Mouse (Mus musculus) hindbrain, embryonic 14.5 days (tissue): ENCODE measurements around the gene Ccl11. TPM values are rescaled to one million over a fixed set of nuclear protein-coding genes. Genes with fewer than 3 reads are reported as not detected.

Source experiments
- ATAC-seq: fragments of 200-750 bp; cut with Nextera tagmentation; 2 replicates; pipeline ENCODE4 v1.8.0; 2017; ENCODE audit warnings: moderate number of reproducible peaks, mild to moderate bottlenecking, moderate TSS enrichment, moderate library complexity; ENCODE audit not compliant: low FRiP score
- DNase-seq: peaks from one replicate; pipeline ENCODE4 v3.0.0-alpha.2; 2015; ENCODE audit warnings: low spot score
- H3K27ac ChIP-seq: fragments of 300-500 bp; sonication (generic); 2 replicates; pipeline ENCODE4 v1.5.1; 2014; ENCODE audit warnings: mild to moderate bottlenecking, moderate library complexity
- H3K27me3 ChIP-seq: fragments of 300-500 bp; sonication (generic); 2 replicates; pipeline ENCODE4 v1.6.1; 2014; ENCODE audit warnings: mild to moderate bottlenecking, low read length, mixed read lengths; ENCODE audit not compliant: control insufficient read depth, insufficient read depth
- H3K36me3 ChIP-seq: fragments of 300-500 bp; sonication (generic); replicated peaks from 2 replicates; pipeline ENCODE4 v1.6.1; 2014; ENCODE audit not compliant: control insufficient read depth, insufficient read depth
- H3K4me1 ChIP-seq: fragments of 300-500 bp; sonication (generic); replicated peaks from 2 replicates; pipeline ENCODE4 v1.6.1; 2014; ENCODE audit warnings: antibody characterized with exemption, low read length, mixed read lengths; ENCODE audit not compliant: control insufficient read depth, insufficient read depth
- H3K4me2 ChIP-seq: fragments of 300-500 bp; sonication (generic); replicated peaks from 2 replicates; pipeline ENCODE4 v1.6.1; 2014; ENCODE audit warnings: mild to moderate bottlenecking, moderate library complexity
- H3K4me3 ChIP-seq: fragments of 300-500 bp; sonication (generic); replicated peaks from 2 replicates; pipeline ENCODE4 v1.5.1; 2014; ENCODE audit warnings: mild to moderate bottlenecking, low read length
- H3K9ac ChIP-seq: fragments of 300-500 bp; sonication (generic); 2 replicates; pipeline ENCODE4 v1.6.1; 2014
- H3K9me3 ChIP-seq: fragments of 300-500 bp; sonication (generic); 2 replicates; pipeline ENCODE4 v1.6.1; 2016; ENCODE audit warnings: low read length; ENCODE audit not compliant: control insufficient read depth
- WGBS: fragments of 180-500 bp; shearing (Covaris S2); extraction: QIAGEN DNeasy Blood & Tissue Kit; methylation state at CpG from one replicate; pipeline ENCODE4 v1.1.7; 2014; 5-methylcytosine and 5-hydroxymethylcytosine counted together
- polyA plus RNA-seq: library from polyadenylated mRNA; unstranded; fragments of >200 nt; fragmentation: Nextera tagmentation; extraction: Ambion mirVana; gene quantifications from 2 replicates; pipeline ENCODE4 v1.2.1, GENCODE M21; 2014

Ccl11 gene
- polyA plus RNA-seq, 1 experiment from 2014 or later, result 0.19 TPM

DNA sequence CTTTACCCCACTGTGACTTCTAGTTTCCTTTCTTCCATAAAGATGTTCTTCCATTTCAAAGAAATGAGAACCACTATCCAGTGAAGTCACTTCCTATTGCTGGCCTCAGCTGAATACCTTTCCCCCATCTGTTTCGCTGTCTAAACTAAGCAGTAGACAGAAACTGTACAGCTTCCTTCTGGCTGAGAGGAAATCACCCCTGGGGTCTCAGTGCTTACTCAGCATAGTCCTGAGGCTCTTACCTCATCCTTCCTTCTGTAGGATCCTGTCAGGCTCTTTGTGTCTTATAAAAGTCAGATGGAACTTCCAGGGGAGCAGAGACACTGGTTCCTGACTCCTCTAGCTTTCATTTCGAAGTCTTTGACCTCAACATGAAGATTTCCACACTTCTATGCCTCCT lies 43.9 kb downstream of the Ccl11 start, which contains the start of gene Ccl12:
TSS of gene Ccl12 (plus strand) at position 317 of the 400 bp plus-strand sequence.
- no peaks in the 10 kb centered on the region for H3K36me3 ChIP-seq
- ATAC-seq (no peak), DNase-seq (no peak)
- no peaks in the 10 kb centered on the region for H3K27me3 ChIP-seq
- no peak within 1 kb of the TSS for H3K4me3 ChIP-seq
- WGBS, result 64% methylated on average over 2 of the region's 2 CpGs
- H3K27ac ChIP-seq, result no peak within 1 kb of the TSS
- H3K9ac ChIP-seq, result no peak within 1 kb of the TSS
- no peak within 1 kb of the TSS for H3K4me2 ChIP-seq
- no peaks in the 10 kb centered on the region for H3K9me3 ChIP-seq
- no peaks in the 10 kb centered on the region for H3K4me1 ChIP-seq

DNA sequence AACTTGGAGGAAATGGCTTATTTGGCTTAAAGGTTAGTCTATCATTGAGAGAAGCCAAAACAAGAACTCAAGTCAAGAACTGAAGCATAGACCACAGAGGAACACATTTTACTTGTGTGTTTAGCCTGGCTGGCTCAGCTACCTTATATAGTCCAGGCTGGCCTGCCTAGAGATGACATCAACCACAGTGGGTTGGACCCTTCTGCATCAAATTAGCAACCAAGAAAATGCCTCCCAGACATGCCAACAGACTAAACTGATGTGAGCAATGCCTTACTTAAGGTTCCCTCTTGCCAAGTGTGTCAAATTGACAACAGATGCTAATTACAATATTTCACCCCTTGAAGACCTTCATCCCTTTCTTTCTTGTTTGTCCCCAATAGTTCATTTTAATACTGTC lies 52.0 kb downstream of the Ccl11 start:
- no peaks in the 10 kb centered on the region for H3K9me3 ChIP-seq
- H3K4me3 ChIP-seq, result no peak overlapping the region
- H3K27me3 ChIP-seq, result no peaks in the 10 kb centered on the region
- H3K4me2 ChIP-seq, result no peak overlapping the region
- no peak overlapping the region for H3K27ac ChIP-seq
- ATAC-seq, result no peak
- DNase-seq, result no peak
- no peaks in the 10 kb centered on the region for H3K36me3 ChIP-seq
- no peaks in the 10 kb centered on the region for H3K4me1 ChIP-seq
- no peak overlapping the region for H3K9ac ChIP-seq

DNA sequence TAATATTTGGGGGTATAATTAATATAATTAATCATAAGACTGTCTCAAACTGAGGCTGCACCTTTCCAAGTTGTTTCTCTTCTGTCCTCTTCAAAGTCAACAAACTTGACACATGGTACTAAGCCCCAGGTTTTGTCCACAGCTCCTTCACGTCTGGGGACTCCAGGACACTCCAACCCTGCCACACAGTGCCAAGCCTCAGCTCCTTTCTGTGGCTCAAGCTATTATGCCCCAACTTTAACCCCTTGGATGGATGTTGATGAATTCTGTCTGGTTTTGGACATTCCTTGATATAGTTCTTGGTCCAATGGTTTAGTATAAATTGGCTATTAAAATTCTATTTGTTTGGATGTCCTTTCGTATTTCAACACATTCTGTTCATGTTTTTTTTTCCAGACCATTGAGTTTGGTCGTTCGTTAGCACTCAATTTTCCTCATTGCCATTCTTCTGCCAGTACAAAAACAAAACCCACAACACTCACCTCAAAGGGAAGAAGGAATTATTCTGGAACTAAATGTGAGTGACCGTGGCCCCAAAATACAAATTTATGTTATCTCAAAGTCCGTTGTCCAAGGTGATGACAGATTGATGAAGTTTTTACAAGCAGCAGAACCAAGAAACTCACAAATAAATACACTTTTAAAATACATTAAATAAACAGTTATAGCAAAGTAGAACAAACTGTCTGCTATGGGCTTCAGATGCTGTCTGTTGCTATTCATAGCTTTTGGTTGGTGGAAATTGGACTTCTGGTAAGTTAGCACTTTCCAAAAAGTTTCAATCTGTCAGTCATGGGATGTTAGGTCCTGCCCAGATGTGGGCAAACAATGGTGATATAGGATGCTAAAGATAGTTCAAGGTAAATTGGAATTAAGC lies 53.0 kb downstream of the Ccl11 start:
- Histone ChIP-seq H3K4me2 (no peak overlapping the region), H3K9ac (no peak overlapping the region), H3K4me1 (no peaks in the 10 kb centered on the region), H3K9me3 (no peaks in the 10 kb centered on the region), H3K4me3 (no peak overlapping the region), H3K36me3 (no peaks in the 10 kb centered on the region), H3K27me3 (no peaks in the 10 kb centered on the region), H3K27ac (no peak overlapping the region)
- ATAC-seq (no peak), DNase-seq (no peak)
- WGBS, result 72% methylated on average over 6 of the region's 6 CpGs

Other genes with a start within 250 kb of the Ccl11 start
- gene 5530401A14Rik, start 197.2 kb upstream of the Ccl11 start, polyA plus RNA-seq, result 0.33 and 0.91 TPM in 2 replicates
- 12.4 and 14.7 TPM in 2 replicates for gene Asic2, start 89.4 kb upstream of the Ccl11 start, polyA plus RNA-seq
- gene Ccl2, start 22.3 kb upstream of the Ccl11 start, polyA plus RNA-seq, result 0.78 TPM in 1 of 2 replicates, not detected in the other
- not detected in 2 replicates for gene Gm17268, start 19.3 kb upstream of the Ccl11 start, polyA plus RNA-seq
- 0.90 and 1.9 TPM in 2 replicates for gene Ccl7, start 12.1 kb upstream of the Ccl11 start, polyA plus RNA-seq
- 2.2 and 3.1 TPM in 2 replicates for gene Ccl12, start 44.0 kb downstream of the Ccl11 start, polyA plus RNA-seq
- gene Ccl8, start 57.4 kb downstream of the Ccl11 start, polyA plus RNA-seq, result not detected in 2 replicates
- 1.1 TPM in 1 of 2 replicates, not detected in the other for gene Ccl1, start 247.9 kb downstream of the Ccl11 start, polyA plus RNA-seq